1 mouse cellular context compared by ENCODE assay signal in the genomic region with DNA sequence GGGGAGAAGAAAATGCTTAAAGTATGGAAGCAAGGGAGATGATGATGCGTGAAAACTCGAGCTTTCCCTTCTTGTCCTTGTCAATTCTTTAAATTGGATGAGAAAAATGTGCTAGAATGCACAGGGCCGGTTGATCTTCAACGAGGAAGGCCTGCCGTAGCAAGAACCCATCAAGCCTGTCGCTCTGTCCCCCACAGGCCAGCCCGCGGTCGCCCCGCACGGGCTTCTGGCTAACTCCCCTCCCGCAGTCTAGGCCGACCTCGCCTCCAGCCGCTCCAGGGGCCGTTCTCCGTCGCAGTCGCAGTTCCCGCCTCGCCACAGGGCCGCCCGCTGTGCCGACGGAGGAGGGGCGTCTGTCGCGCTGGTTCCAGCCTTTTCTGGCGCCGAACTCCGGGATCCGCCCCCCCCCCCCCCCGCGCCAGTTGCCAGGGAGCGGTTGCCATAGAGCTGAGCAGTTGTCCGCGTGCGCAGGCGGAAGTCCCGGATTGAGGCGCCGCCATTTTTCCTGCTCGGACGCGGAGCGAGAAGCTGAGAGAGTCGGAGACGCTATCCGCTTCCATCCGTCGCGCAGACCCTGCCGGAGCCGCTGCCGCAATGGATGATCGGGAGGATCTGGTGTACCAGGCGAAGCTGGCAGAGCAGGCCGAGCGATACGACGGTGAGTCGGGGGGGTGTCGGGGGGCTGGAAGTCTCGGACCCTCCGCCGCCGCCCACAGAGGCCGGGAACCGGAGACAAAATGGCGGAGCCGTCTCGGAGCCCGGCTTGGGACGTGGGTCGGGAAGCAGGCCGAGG.
TF ChIP-seq lines count a peak whose summit lies in the region.

A gene (plus strand): TSS at position 436 of the 793 bp plus-strand sequence.

TF ChIP-seq in CH12.LX, 34 proteins besides CTCF, POLR2A, EP300 and RAD21 (continued from another document):
- peak; percentile 70; the same call in 1 of the 2 replicates for TF ChIP-seq TBP (conservative IDR thresholded peaks at IDR 0.05; ENCODE audit: low read depth, low read length)
- TF ChIP-seq RCOR1 (conservative IDR thresholded peaks at IDR 0.05; ENCODE audit: low read depth, low read length), result 0 out of 2 replicates have a peak, but pooled peaks have one; percentile 22
- TF ChIP-seq MEF2A (IDR thresholded peaks at IDR 0.05; ENCODE audit: borderline replicate concordance, low read depth, low read length), result peak; percentile 79; the same call in 1 of the 2 replicates
- peak; percentile 95 for TF ChIP-seq TCF12 (IDR thresholded peaks at IDR 0.05; ENCODE audit: low read depth, low read length)
- TF ChIP-seq PAX5 (IDR thresholded peaks at IDR 0.05; ENCODE audit: low read length), result no peak
- TF ChIP-seq HCFC1 (IDR thresholded peaks at IDR 0.05; ENCODE audit: low read depth, low read length), result peak; percentile 73
- no peak for TF ChIP-seq USF1 (IDR thresholded peaks at IDR 0.05; ENCODE audit: low read depth, low read length)
- peak; percentile 37; the same call in 1 of the 2 replicates for TF ChIP-seq MAX (IDR thresholded peaks at IDR 0.05; ENCODE audit: low read length)
- TF ChIP-seq CHD1 (IDR thresholded peaks at IDR 0.05; ENCODE audit: low read depth, low read length), result no peak; the same call in 1 of the 2 replicates
- no peak for TF ChIP-seq JUN (IDR thresholded peaks at IDR 0.05; ENCODE audit: insufficient read depth, low read depth, low read length)
- TF ChIP-seq POLR2AphosphoS2 (IDR thresholded peaks at IDR 0.05; ENCODE audit: low read depth, low read length), result peak; percentile 93; the same call in 1 of the 2 replicates
- no peak; the same call in none of the 2 replicates for TF ChIP-seq ZNF384 (IDR thresholded peaks at IDR 0.05; ENCODE audit: low read depth, low read length)
- TF ChIP-seq MYC (IDR thresholded peaks at IDR 0.05; ENCODE audit: low read depth, low read length), result peak; percentile 95
- TF ChIP-seq BHLHE40 (IDR thresholded peaks at IDR 0.05; ENCODE audit: low read depth, low read length), result peak; percentile 72
- peak; percentile 99 for TF ChIP-seq MAZ (IDR thresholded peaks at IDR 0.05; ENCODE audit: low read depth, low read length)
- TF ChIP-seq GABPA (IDR thresholded peaks at IDR 0.05; ENCODE audit: insufficient replicate concordance, low read depth, low read length), result no peak
- peak; percentile 87 for TF ChIP-seq ZC3H11A (IDR thresholded peaks at IDR 0.05; ENCODE audit: low read depth, low read length)
- no peak for TF ChIP-seq ZKSCAN1 (IDR thresholded peaks at IDR 0.05; ENCODE audit: borderline replicate concordance, low read depth, low read length)
- TF ChIP-seq SMC3 (IDR thresholded peaks at IDR 0.05; ENCODE audit: low read depth, low read length), result no peak; the same call in 1 of the 2 replicates
- peak; percentile 16; the same call in 1 of the 2 replicates for TF ChIP-seq ETS1 (conservative IDR thresholded peaks at IDR 0.05; ENCODE audit: low read depth, low read length)
- TF ChIP-seq CHD2 (IDR thresholded peaks at IDR 0.05; ENCODE audit: low read length), result no peak; the same call in 1 of the 2 replicates
- TF ChIP-seq NRF1 (IDR thresholded peaks at IDR 0.05; ENCODE audit: low read depth, low read length), result peak; percentile 85
- no peak for TF ChIP-seq USF2 (conservative IDR thresholded peaks at IDR 0.05; ENCODE audit: low read depth, low read length)
TF ChIP-seq in CH12.LX: peak in this region for 22.
